Mouse (Mus musculus) heart, embryonic 11.5 days (tissue): Measurements from ENCODE around the gene 6430548M08Rik. TPM values are rescaled to one million over a fixed set of nuclear protein-coding genes. Genes with fewer than 3 reads are reported as not detected.
A peak's percentile ranks its signal among the peaks of the same experiment; 100 is the strongest.

Source experiments
- ATAC-seq: fragments of 200-750 bp; cut with Nextera tagmentation; replicated peaks from 2 replicates; pipeline ENCODE4 v1.8.0; 2017; ENCODE audit warnings: moderate library complexity; ENCODE audit not compliant: insufficient number of reproducible peaks, low FRiP score, low TSS enrichment
- H3K27ac ChIP-seq: fragments of 300-500 bp; sonication (generic); 2 replicates; pipeline ENCODE4 v1.5.1; 2014; ENCODE audit warnings: mild to moderate bottlenecking, low read depth, low read length
- H3K27me3 ChIP-seq: fragments of 300-500 bp; sonication (generic); 2 replicates; pipeline ENCODE4 v1.6.1; 2014; ENCODE audit warnings: mild to moderate bottlenecking, low read length, mixed read lengths; ENCODE audit not compliant: control insufficient read depth, insufficient read depth
- H3K36me3 ChIP-seq: fragments of 300-500 bp; sonication (generic); 2 replicates; pipeline ENCODE4 v1.6.1; 2014; ENCODE audit warnings: mild to moderate bottlenecking, low read length, moderate library complexity, mixed read lengths; ENCODE audit not compliant: control insufficient read depth, insufficient read depth
- H3K4me1 ChIP-seq: fragments of 300-500 bp; sonication (generic); 2 replicates; pipeline ENCODE4 v1.6.1; 2014; ENCODE audit warnings: low read length; ENCODE audit not compliant: control insufficient read depth, insufficient read depth
- H3K4me2 ChIP-seq: fragments of 300-500 bp; sonication (generic); 2 replicates; pipeline ENCODE4 v1.6.1; 2014; ENCODE audit warnings: mild to moderate bottlenecking, moderate library complexity
- H3K4me3 ChIP-seq: fragments of 300-500 bp; sonication (generic); 2 replicates; pipeline ENCODE4 v1.5.1; 2014; ENCODE audit warnings: low read depth, low read length
- H3K9ac ChIP-seq: fragments of 300-500 bp; sonication (generic); 2 replicates; pipeline ENCODE4 v1.6.1; 2014; ENCODE audit warnings: mild to moderate bottlenecking, low read depth, low read length, moderate library complexity
- H3K9me3 ChIP-seq: fragments of 300-500 bp; sonication (generic); replicated peaks from 2 replicates; pipeline ENCODE4 v1.6.1; 2016; ENCODE audit warnings: low read length; ENCODE audit not compliant: control insufficient read depth
- WGBS: fragments of 180-500 bp; shearing (Covaris S2); extraction: QIAGEN DNeasy Blood & Tissue Kit; methylation state at CpG from one replicate; pipeline ENCODE4 v1.1.7; 2014; ENCODE audit not compliant: insufficient replicate concordance; 5-methylcytosine and 5-hydroxymethylcytosine counted together
- polyA plus RNA-seq: library from polyadenylated mRNA; unstranded; fragments of >200 nt; fragmentation: Nextera tagmentation; extraction: Ambion mirVana; gene quantifications from 2 replicates; pipeline ENCODE4 v1.2.1, GENCODE M21; 2014

6430548M08Rik gene
- 8.4 and 13.5 TPM in 2 replicates for polyA plus RNA-seq

- WGBS = under 1% methylated on average over 43 of the region's 61 CpGs
- Histone ChIP-seq H3K27me3 (peaks cover 21% of the 10 kb centered on the region), H3K27ac (peak within 1 kb of the TSS; percentile 72), H3K9ac (peak within 1 kb of the TSS; percentile 79), H3K9me3 (no peaks in the 10 kb centered on the region; the same call in 1 of the 2 replicates), H3K4me3 (peak within 1 kb of the TSS; percentile 80), H3K4me2 (peak within 1 kb of the TSS; percentile 82), H3K36me3 (no peaks in the 10 kb centered on the region), H3K4me1 (peaks cover 14% of the 10 kb centered on the region)
- peak; percentile 94 for ATAC-seq
Observed at GRCm38 (mm10) chr8:120113758-120114255, at the start of gene 6430548M08Rik. Gene 6430548M08Rik, plus strand, starts transcription at chr8:120114152.

- ATAC-seq = no peak
- Histone ChIP-seq H3K27me3 (peaks cover 3% of the 10 kb centered on the region; the same call in 1 of the 2 replicates), H3K36me3 (no peaks in the 10 kb centered on the region), H3K9ac (no peak overlapping the region), H3K9me3 (peaks cover 4% of the 10 kb centered on the region), H3K27ac (no peak overlapping the region), H3K4me3 (no peak overlapping the region), H3K4me1 (no peaks in the 10 kb centered on the region), H3K4me2 (no peak overlapping the region)
- WGBS = 80% methylated on average over 8 of the region's 8 CpGs
Observed at GRCm38 (mm10) chr8:120065611-120066010, 48.3 kb upstream of the 6430548M08Rik start.

- Histone ChIP-seq H3K36me3 (no peaks in the 10 kb centered on the region), H3K9me3 (peaks cover 4% of the 10 kb centered on the region), H3K9ac (no peak overlapping the region), H3K27ac (no peak overlapping the region), H3K4me2 (no peak overlapping the region), H3K4me1 (no peaks in the 10 kb centered on the region), H3K27me3 (peaks cover 3% of the 10 kb centered on the region; the same call in 1 of the 2 replicates), H3K4me3 (no peak overlapping the region)
- WGBS = 76% methylated on average over 4 of the region's 4 CpGs
- no peak for ATAC-seq
Observed at GRCm38 (mm10) chr8:120066226-120066625, 47.7 kb upstream of the 6430548M08Rik start.

- Histone ChIP-seq H3K4me1 (0 out of 2 replicates have a peak, but pooled peaks cover 5% of the 10 kb centered on the region), H3K9ac (no peak overlapping the region), H3K4me2 (no peak overlapping the region), H3K27me3 (peaks cover 3% of the 10 kb centered on the region; the same call in 1 of the 2 replicates), H3K4me3 (no peak overlapping the region), H3K27ac (no peak overlapping the region), H3K9me3 (peaks cover 4% of the 10 kb centered on the region), H3K36me3 (no peaks in the 10 kb centered on the region)
- ATAC-seq = no peak
- 58% methylated on average over 19 of the region's 19 CpGs for WGBS
Observed at GRCm38 (mm10) chr8:120067936-120068668, 45.9 kb upstream of the 6430548M08Rik start.

- no peak overlapping the region for H3K9ac ChIP-seq
- no peak for ATAC-seq
- peaks cover 5% of the 10 kb centered on the region for H3K27me3 ChIP-seq
- H3K4me3 ChIP-seq = no peak overlapping the region
- WGBS = 26% methylated on average over 4 of the region's 4 CpGs
- 0 out of 2 replicates have a peak, but pooled peaks cover 5% of the 10 kb centered on the region for H3K4me1 ChIP-seq
- H3K9me3 ChIP-seq = peaks cover 4% of the 10 kb centered on the region
- no peak overlapping the region for H3K4me2 ChIP-seq
- H3K36me3 ChIP-seq = no peaks in the 10 kb centered on the region
- no peak overlapping the region; the same call in 1 of the 2 replicates for H3K27ac ChIP-seq
Observed at GRCm38 (mm10) chr8:120071684-120072083, 42.3 kb upstream of the 6430548M08Rik start.

GRCm38 (mm10) chr8:120072259-120072658, 41.7 kb upstream of the 6430548M08Rik start:
- Histone ChIP-seq H3K4me2 (no peak overlapping the region), H3K9ac (no peak overlapping the region), H3K4me3 (no peak overlapping the region), H3K9me3 (peaks cover 3% of the 10 kb centered on the region), H3K4me1 (0 out of 2 replicates have a peak, but pooled peaks cover 5% of the 10 kb centered on the region), H3K36me3 (no peaks in the 10 kb centered on the region), H3K27ac (no peak overlapping the region), H3K27me3 (peaks cover 3% of the 10 kb centered on the region; the same call in 1 of the 2 replicates)
- ATAC-seq = no peak
- 59% methylated on average over 9 of the region's 9 CpGs for WGBS

GRCm38 (mm10) chr8:120072827-120073226, 41.1 kb upstream of the 6430548M08Rik start:
- Histone ChIP-seq H3K27me3 (peaks cover 3% of the 10 kb centered on the region; the same call in 1 of the 2 replicates), H3K4me1 (0 out of 2 replicates have a peak, but pooled peaks cover 5% of the 10 kb centered on the region), H3K27ac (no peak overlapping the region), H3K4me2 (no peak overlapping the region), H3K36me3 (no peaks in the 10 kb centered on the region), H3K9ac (no peak overlapping the region), H3K9me3 (no peaks in the 10 kb centered on the region), H3K4me3 (no peak overlapping the region)
- ATAC-seq = no peak
- 79% methylated on average over 8 of the region's 8 CpGs for WGBS

GRCm38 (mm10) chr8:120074516-120074915, 39.4 kb upstream of the 6430548M08Rik start:
- Histone ChIP-seq H3K27me3 (peaks cover 3% of the 10 kb centered on the region; the same call in 1 of the 2 replicates), H3K36me3 (no peaks in the 10 kb centered on the region), H3K27ac (no peak overlapping the region), H3K4me1 (0 out of 2 replicates have a peak, but pooled peaks cover 5% of the 10 kb centered on the region), H3K4me2 (no peak overlapping the region), H3K9me3 (no peaks in the 10 kb centered on the region), H3K4me3 (no peak overlapping the region), H3K9ac (no peak overlapping the region)
- 71% methylated on average over 6 of the region's 6 CpGs for WGBS
- no peak for ATAC-seq
